Mouse (Mus musculus): ENCODE data around the gene Sertad2. TPM values are rescaled to one million over a fixed set of nuclear protein-coding genes. Genes with fewer than 3 reads are reported as not detected.

The Sertad2 gene
- total RNA-seq, 2 experiments from 2014 or later = 20.1 to 23.6 TPM

DNA sequence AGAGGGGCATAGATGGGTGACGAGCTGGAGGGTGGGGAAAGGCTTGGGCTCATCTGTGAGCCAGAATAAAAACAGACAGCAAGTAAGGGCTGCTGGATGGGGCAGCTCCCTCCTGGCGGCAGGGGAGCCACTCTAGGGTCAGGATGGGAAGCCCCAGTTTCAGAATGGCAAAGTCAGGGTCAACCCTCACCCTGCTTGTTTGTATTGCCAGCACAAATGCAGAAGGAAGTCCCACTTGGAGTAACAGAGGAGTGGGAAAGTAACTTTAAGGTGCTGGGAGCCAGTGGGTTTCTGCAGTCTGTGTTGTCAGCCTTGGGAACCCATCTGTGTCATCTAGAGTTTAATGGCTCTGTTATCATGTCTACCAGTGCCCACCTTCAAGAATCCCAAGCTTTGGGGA is 136.3 kb downstream of the Sertad2 start:
- no peak for DNase-seq (ENCODE audit: low spot score in 2 of 2)

DNA sequence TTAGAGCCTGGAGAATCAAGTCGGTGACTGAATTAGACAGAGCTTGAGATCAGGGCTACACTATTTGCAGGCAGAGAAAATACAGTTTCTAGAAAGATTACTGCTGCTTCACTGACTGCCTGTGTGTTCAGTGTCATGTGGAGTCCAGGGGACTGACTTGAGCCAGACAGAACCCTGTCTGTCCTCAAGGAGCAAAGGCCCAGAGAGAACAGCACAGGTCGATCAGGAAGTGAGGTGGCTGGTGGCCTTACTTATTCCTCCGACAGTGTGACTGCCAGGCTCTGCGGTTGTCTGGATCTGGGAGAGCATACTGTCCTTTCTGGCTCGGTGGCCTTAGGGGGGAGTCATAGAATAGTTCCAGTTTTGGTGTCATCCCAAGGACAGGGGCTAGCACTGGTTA is 137.7 kb downstream of the Sertad2 start:
- no peak for DNase-seq (ENCODE audit: low spot score in 2 of 2)

DNA sequence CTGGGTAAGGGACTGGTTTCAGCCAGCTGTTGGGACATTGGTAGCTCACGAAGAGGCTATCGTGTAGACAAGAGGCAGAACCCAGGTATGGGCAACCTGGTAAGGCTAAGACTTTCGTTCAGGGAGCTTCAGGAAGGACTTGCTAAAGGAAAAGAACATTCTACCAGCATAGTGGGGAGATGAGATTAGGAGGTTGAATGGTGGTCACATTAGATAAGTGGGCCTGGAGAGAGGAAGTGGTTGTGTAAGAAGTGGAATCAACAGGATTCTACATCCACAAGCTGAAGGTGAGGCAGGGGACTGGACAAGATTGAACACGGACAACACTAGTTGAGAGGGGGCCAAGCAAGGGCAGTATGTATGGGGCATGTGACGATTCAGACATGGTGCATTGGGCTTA is 138.6 kb downstream of the Sertad2 start:
- DNase-seq (ENCODE audit: low spot score in 2 of 2) = no peak

DNA sequence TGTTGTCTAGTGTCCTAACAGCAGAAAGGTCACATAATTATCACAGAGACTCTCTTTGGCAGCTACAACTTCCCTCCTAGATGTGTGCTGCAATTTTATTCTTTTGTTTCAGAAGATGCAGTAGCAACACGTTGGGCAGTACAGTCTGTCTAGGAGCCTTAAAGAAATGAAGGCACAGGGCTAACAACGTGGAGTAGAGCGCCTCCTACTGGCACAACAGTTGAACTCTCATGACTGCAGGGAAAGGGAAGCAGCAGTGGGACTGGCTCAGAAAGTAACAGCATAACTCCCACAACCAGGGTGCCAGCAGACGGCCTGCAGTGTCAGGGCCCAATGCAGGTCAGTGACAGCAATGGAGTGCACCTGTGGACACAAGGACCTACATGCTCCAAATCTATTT is 147.9 kb downstream of the Sertad2 start:
- peak; percentile 67 to 72 for DNase-seq (ENCODE audit: low spot score in 2 of 2)

Other genes with a start within 250 kb of the Sertad2 start
- gene Slc1a4, start 210.5 kb upstream of the Sertad2 start, total RNA-seq (2021) = 10 to 100 TPM; 38.8 to 43.2 TPM
- gene Aftph, start 198.3 kb downstream of the Sertad2 start, total RNA-seq (2021) = 10 to 100 TPM; 92.4 to 98.5 TPM

Data from left cerebral cortex, adult 18-20 months (tissue).